Mouse (Mus musculus): ENCODE results near the gene Pet117.

Gene Pet117

DNA sequence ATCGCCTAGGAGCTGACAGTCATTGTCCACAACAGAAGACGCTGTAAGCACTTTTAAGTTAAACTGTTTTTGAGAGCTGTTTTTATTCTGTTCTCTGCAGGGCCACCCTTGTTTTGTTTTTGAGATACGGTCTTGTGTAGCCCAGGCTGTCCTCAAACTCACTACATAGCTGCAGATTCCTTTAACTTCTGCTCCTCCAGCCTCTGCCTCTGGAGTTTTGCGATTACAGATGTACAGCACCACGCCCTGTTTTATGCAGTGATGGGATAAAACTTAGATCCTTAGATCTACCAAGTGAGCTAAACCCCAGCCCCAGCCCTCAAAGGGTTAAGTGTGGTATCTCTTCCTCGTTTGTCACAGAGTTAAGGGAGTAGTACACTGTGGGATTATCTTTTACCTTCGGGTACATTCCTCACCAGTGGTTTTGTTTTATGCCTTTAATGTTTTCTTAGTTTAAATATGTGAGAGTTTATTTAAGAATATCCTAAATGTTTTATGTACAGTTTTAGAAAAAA is 13.9 kb downstream of the Pet117 start:
- DNase-seq (ENCODE audit: low read depth), result no peak

DNA sequence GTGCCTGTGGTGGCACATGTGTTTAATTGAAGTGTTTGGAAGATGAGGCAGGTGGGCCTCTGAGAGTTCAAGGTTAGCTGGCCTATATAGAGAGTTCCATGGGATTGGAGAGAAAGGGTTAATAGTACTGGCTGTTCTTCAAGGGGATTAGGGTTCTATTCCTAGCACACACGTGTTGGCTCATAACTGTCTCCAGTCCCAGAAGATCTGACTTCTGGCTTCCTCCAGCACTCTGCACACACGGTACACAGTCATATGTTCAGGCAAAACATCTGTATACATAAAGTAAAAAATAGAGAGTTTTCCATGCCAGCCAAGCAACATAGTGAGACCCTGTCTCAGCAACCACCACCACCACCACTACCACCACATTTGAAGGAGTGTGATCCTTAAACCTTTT is 17.5 kb downstream of the Pet117 start:
- no peak for DNase-seq (ENCODE audit: low read depth)

DNA sequence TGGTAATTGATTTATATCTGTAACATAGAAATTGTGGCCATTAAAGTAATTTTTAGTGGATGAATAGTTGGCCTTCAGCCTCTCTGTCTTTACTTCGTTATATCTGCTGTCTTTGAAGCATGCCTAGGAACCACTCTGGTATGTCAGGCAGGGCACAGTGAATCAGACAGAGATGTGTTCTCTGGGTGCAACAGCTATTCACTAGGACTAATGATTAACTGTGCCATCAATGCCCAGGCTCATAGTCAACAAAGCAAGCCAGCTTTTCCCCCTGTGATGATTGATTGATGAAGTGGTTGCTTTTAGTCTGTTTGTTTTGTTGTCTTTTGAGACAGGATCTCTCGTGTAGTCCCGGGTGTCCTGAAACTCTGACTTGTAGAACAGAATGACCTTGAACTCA is 19.6 kb downstream of the Pet117 start:
- DNase-seq (ENCODE audit: low read depth), result no peak

DNA sequence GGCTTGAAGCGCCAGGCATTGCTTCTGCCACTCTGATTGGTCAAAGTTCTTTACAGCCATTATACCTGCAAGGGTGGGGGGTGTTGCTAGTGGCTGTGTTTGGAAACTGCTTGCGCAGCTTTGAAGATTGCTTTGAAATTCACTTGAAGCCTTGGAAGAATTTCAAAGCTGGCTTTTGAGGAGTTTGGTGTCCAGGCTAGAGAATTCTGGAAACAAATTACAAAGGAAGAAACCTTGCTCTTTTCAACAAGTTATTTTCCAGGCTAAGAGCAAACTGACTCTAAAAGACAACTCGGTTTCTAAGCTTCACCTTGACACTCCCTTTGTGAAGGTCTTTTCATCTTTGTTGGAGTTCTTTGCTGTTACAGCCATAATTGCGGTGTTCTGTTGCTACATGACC is 30.7 kb downstream of the Pet117 start:
- no peak for DNase-seq (ENCODE audit: low read depth)

DNA sequence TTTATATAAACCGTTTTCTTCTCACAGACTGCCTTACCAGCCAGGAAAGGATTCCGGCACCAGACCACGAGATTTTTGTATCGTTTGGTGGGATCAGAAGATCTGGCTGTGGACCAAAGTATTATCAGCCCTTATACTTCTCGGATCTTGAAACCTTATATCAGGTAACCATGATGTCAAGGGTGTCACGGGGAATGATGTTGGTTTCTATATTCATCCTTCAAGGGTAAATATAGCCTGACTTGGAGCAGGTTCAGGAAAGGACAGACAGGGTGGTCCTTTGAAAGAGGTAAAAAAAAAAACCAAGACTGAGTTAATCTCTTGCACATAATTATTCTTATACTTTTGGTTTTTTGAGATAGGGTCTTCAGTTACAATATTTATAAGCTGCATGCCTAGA is 31.9 kb downstream of the Pet117 start:
- no peak for DNase-seq (ENCODE audit: low read depth)

DNA sequence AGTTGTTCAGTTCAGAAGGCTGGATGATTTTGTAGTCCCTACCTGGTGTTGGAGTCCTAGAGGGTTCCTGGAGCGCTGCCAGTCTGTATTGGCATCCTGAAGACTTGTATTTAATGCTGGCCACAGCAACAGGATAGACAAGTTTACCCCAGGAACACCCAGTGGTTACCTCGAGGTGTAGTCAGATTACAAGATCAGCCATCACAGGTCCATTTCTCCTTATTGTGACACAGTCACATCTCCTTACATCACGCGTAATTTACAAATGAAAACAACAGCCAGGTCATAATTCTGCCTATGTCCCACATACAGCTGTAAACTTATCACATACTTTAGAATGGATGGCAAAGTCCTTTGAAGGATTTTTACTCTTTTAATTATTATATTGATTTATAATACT is 40.2 kb downstream of the Pet117 start:
- DNase-seq (ENCODE audit: low read depth), result no peak

DNA sequence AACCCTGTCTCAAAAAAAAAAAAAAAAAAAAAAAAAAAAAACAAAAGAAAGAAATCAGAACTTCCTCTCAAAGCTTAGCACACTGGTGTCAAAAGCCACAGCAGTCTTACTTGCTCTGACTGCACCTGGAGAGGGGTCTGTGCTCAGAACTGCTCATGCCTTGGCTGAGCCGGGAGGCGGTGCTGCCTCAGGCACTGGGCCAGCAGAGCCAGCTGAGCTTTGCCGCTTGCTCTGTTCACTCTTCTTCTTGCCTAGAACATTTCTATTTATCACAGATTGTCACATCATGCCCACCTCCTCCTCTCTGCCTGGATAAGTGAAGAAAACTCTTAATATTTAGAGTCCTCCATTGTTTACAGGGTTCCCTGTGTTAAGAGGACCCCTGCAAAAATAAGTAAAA is 41.8 kb downstream of the Pet117 start:
- DNase-seq (ENCODE audit: low read depth), result no peak

DNA sequence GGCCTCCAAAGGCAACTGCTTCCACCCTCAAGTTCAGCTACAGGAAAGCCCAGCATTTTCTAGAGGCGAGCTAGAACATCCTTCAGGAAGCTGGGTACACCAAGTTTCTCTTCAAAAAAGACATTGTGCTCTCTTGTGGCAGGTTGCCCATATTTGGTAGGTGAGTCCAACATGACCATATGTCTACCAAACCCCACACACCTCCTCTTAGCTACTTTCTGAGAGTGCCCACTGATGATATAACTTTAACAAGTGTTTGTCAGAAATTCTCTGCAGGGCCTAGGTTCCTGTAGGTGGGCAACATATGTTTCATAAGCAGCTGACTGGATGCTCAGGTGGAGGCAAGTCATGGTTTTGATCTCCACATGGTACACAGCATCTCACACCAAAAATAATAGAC is 45.9 kb downstream of the Pet117 start:
- DNase-seq (ENCODE audit: low read depth), result no peak

DNA sequence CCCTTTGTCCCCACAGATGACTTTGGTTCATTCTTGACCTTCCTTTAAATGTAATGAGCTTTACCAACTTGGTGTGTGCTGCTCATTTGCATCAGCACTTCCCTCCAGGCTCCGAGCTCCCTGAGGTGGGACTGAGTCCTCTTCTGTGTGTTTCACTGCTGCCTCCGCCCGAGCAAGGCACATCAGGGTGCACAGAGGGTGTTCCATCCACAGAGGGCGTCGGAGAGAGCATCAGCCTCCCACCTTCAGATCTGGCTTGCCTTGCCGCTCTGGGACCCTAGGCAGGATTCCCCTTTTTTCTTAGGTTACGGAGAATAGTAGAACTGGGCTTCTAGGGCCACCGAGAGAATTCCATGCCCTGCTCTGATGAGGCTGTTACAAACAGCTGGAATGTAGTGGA is 48.1 kb downstream of the Pet117 start:
- no peak for DNase-seq (ENCODE audit: low read depth)

DNA sequence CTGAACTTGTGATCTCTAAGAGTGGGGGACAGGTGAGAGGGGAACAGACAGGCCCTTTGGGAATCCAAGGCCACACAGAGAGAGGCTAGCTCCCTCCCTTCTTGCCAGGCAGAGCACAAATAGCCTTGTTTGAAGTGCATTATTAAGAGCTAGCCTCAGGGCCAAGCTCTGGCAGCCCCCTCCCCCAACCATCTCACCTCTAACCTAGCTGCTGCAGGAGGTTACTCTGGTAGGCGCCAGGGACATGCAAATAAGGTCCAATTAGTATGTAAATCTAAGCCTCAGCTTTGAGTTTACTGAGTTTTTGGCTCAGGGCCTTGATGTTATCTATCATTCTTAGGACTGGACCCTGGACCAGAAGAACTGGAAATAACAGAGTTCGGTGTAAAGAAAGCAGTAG is 49.3 kb downstream of the Pet117 start:
- no peak for DNase-seq (ENCODE audit: low read depth)

DNA sequence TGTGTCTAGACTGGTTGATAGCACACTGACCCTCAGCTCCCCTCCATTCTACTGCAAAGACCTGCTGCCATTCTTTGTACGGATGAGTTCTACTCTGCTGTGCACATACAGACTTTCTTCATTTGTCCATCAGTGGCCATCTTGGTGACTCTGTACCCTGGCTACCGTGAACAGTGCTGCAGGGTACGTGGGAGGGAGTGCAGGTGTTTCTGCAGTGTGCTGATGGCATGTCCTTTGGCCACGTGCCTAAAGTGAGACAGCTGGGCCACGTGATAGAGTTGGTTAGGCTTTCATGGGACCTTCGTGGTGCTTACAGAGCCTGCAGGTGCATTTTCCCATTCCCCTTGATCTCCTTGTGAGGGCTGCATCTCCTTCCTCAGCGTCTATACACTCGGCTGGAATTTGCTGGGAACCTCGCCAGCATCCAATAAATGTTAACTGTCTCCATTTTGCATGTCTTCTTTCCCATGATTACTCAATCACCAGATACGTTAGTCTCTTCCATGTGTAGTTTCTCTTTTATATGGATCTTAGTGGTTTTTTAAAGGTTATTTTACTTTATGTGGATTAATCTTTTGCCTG is 53.4 kb downstream of the Pet117 start:
- no peak for DNase-seq (ENCODE audit: low read depth)
